Mouse (Mus musculus): Measurements from ENCODE around the gene Dtx3l.

The Dtx3l gene

DNA sequence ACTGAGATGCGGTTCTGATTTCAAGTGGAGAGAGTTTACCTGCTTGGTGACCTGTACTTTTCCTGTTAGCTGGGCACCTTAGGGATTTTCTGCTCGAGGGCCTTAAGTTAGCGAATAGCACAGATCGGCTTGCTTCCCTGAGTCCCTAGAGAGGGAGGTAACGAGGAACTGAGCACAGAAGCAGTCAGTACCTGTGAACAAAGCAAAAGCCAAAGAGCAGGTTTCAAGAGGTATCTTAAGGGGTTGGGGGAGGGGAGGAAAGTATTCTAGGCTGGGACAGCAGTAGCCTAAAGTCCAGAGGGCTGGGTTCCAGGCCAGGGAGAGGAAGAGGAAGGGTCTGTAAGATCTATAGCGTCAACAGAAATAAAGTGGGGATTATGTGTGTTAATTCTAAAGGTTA, 310 bp upstream of the Dtx3l start:
- in situ Hi-C loops (cut with MboI; ENCODE audit: low pct_unique_long_range_greater_than_20kb in 1 of 2, low sequenced_read_pairs in 2 of 2, unreplicated experiment in 1 of 2), result no loop called here

DNA sequence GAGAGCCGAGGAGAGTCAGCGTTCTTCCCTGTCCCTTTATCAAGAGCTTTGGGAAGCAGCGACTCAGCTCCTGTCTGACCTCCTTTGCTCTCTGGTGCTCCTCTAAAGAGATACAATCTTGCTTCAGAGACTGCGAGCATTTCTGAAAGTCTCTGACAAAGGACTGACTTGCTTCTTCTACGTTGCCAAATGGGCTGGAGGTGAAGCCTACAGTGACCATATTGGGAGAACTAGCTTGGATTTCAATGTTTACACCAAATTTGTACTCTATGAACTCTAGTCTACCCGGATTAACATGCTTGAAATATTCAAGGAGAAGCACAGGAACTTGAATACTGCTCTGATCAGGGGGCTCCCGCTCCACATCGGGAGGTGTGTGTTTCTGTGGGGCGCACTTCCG, 5.8 kb downstream of the Dtx3l start:
- in situ Hi-C loops (cut with MboI; ENCODE audit: low pct_unique_long_range_greater_than_20kb in 1 of 2, low sequenced_read_pairs in 2 of 2, unreplicated experiment in 1 of 2), result no loop called here

DNA sequence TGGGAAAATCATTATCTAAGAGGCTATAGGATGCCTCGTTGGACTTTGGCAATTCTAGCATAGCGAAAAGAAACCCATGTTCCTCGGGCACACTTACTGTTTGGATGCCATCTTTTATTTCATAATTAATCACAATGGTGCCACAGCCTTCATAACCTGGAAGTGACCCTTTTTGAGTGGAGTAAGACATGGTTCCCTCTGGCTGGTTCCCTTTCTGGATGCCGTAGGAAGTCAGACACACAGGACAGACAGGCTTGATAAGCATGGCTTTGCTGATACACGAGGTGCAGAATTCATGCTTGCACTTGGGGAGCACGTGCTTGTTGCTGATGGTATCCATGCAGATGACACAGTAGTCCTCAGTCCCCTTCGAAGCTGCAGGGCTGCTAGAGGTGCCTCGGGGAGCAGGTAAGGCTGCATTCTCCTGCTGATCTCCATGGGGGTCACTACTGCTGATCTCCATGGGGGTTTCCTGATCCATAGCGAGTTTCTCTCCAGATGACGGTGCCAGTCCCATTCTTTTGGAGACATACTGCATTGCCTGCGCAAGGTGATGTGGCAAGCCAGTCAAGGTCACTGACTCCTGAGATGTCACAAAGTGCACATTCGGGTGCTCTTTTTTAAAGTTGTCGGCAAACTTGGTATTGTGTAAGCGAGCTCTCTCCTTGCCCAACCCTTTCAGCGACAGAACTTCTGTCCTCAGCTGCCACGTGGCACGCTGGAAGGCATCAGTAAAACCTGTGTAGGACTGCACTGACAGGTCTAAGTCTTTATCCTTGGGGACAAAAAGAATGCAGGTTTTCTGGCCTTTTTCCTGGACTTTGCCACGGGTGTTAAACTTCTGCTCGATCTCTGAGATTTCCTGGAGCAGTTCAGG, 6.5 kb downstream of the Dtx3l start:
- in situ Hi-C loops (cut with MboI; ENCODE audit: low pct_unique_long_range_greater_than_20kb in 1 of 2, low sequenced_read_pairs in 2 of 2, unreplicated experiment in 1 of 2), result no loop called here

DNA sequence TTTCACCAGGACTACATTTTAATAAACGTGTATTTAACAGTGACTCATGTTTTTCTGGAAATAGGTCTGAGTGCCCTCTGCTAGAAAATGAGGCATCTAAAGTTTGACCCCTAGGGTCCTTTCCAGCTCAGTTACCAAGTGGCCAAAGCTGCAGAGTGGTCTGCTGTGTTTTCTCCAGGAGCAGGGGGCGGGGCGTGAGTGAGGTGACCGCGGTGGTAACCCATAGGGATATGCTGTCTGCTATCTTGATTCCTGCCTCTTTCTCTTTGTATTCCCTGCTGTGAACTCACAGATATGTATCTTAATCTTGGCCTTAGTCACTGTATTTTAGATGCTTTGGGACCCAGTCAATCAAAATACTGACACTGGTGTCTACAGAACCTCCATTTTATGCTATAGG, 14.6 kb downstream of the Dtx3l start:
- in situ Hi-C loops (cut with MboI; ENCODE audit: low pct_unique_long_range_greater_than_20kb in 1 of 2, low sequenced_read_pairs in 2 of 2, unreplicated experiment in 1 of 2), result no loop called here

DNA sequence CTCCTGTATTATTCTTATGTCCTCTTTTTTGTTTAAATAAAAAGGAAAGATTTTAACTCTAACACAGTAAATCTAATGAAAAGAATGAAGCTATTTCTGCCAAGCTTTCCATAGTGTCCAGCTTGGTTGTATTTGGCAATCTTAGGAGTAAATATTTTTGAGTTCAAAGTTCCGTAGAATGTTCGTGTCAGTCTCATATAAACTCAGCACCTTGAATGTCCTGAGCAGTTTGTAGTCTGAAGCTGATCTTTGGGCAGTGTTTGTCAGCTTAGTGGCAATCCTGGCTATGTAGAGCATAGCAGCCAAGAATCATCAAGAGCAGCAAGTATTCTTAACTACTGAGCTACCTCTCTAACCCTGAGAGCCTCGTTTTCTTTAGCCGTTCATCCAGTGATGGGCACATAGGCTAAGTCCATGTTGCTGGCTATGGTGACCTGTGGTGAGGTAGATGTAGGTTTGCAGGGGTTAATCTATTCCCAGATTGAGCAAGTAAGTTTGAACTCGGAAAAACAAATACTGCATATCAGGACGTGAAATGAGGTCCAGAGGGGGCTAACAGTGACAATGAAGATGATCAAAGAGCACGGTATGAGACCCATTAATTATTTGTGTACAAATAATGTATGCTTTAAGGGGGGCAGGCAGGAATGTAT, 15.3 kb downstream of the Dtx3l start:
- in situ Hi-C loops (cut with MboI; ENCODE audit: low pct_unique_long_range_greater_than_20kb in 1 of 2, low sequenced_read_pairs in 2 of 2, unreplicated experiment in 1 of 2), result no loop called here

DNA sequence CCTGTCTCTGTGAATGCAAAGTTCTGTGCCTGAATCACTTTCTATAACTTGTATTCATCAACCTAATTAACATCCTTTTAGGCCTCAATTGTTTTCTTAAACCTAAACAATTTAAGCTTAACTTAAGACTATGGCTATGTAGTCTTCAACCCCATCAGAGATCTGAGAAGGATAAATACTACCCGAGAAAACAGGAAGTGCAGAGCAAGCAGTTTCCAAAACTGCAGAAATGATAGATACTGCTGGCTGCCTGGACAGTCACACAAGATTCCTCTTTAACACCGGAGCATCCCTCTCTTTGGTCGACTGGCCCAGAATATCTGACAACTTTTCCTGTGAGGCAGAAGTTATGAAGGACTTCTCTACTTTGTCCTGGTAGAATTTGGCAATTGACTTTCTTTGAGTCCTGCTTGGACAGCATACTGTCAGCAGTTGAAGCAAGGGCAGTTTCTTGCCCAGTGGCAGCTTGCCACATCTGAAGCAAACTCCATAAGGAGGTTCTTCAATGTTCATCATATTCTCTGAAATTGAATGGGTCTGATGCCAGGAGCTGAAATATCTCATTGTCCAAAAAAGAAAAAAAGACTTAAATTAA, 16.6 kb downstream of the Dtx3l start:
- in situ Hi-C loops (cut with MboI; ENCODE audit: low pct_unique_long_range_greater_than_20kb in 1 of 2, low sequenced_read_pairs in 2 of 2, unreplicated experiment in 1 of 2), result no loop called here

DNA sequence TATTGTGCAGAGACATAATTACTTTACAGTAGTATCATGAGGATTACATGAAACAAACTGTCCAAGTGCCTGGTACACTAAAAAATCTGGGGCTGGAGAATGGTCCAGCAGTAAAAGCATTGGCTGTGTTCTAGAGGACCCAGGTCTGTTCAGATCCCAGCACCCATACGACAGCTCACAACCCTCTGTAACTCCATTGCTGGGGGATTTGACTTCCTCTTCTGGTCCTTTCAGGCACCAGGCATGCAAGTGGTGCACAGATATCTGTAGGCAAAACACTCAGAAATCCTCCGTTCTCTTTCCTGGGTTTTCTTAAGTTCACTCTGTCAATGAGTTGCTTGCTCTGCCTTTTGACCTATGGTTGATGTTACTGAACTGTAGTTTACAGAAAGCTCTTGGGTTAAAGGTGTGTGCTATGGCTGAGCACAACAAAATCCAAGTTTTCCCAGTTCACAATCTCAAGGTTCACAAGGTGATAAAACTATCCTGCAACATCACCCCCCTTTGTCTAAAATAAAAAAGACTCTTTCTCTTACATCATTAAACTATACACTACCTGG, 17.2 kb downstream of the Dtx3l start:
- in situ Hi-C loops (cut with MboI; ENCODE audit: low pct_unique_long_range_greater_than_20kb in 1 of 2, low sequenced_read_pairs in 2 of 2, unreplicated experiment in 1 of 2), result no loop called here

DNA sequence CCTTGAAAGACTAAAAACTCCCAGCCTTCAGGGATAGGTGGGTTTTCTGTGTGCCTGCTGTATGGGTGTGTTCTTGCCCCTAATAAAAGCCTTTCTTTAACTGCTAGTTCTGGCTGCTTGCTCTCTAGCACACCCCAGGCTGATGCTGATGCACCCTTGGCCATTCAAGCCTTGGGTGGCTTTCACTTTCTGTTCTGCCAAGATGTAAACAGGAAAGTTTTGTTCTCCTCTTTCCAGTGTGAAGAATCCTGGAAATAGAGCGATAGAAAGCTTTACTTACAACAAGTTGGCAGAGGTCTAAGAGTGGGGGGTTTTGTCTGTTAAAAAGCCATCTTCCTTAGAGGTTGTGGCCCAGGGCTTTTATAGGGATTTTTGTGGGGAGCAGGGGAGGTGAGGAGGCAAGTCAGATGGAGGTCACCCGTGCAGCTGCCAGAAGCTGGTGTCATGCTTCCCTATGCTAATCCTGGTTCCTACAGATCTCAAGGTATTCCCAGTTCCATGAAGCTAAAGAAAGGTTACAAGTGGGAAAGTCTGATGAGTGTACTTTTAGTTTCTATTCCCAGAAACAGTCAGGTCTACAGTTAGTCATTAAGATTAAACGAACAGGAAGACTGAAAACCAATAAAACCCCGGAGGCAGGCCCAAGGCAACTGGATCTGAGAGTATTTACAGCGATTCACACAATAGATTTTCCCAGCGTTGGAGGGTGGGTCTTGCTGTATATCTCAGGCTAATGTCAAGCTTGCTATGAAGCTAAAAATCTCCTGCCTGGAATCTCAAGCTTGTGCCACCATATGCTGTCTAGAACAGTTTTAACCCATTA, 20.0 kb downstream of the Dtx3l start:
- in situ Hi-C loops (cut with MboI; ENCODE audit: low pct_unique_long_range_greater_than_20kb in 1 of 2, low sequenced_read_pairs in 2 of 2, unreplicated experiment in 1 of 2), result no loop called here

DNA sequence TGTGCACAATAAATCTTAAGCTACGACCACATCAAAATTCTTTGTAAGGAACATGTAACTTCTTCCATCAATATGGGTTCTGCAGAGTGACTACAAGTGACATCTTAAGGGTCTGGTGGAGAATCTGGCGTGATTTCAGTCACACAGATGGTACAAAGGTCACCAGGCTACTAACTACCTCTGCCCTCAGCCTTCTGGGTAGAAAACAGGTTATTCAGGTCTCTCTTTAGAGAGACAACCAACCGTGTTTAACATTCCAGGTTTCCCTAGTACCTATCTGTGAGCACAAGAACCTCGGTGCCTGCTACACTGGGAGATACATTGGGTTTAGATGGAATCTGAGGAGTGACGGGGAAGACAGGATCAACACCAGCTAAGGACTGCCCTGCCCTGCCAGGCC, 24.6 kb downstream of the Dtx3l start:
- in situ Hi-C loops (cut with MboI; ENCODE audit: low pct_unique_long_range_greater_than_20kb in 1 of 2, low sequenced_read_pairs in 2 of 2, unreplicated experiment in 1 of 2), result no loop called here

DNA sequence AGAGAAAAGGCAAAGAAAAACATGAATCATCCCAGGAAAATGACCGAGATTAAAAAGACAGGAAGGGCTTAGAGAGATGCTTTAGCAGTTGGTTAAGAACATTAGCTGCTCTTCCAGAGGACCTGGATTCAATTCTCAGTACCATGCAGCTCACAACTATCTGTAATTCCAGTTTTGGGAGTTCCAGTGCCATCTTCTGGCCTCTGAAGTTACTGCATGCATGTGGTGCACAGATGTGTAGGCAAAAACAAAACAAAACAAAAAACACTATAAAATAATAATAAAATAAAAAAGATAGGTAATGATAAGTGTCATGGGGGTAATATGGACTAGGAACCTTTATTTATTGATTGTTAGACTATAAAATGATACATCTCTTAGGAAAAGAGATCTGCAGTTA, 25.4 kb downstream of the Dtx3l start:
- in situ Hi-C loops (cut with MboI; ENCODE audit: low pct_unique_long_range_greater_than_20kb in 1 of 2, low sequenced_read_pairs in 2 of 2, unreplicated experiment in 1 of 2), result no loop called here

DNA sequence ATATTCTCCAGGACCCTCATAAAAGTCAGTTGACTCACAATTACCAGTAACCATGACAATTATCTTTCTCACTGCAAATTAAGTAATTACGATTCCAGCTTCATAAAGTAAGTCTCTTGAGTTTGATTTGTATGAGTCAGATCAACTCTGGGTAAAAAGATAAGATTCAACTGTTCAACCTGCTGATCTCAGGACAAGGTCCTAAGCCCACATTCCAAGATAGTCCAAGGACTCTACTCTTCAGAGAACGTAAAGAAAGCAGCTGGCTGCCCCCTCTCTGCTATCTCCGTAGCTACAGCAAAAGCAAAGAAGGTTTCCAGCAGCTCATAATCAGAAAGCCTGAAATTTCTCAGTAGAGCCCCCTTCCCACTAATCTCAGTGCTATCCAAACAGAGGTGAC, 27.5 kb downstream of the Dtx3l start:
- in situ Hi-C loops (cut with MboI; ENCODE audit: low pct_unique_long_range_greater_than_20kb in 1 of 2, low sequenced_read_pairs in 2 of 2, unreplicated experiment in 1 of 2), result no loop called here

DNA sequence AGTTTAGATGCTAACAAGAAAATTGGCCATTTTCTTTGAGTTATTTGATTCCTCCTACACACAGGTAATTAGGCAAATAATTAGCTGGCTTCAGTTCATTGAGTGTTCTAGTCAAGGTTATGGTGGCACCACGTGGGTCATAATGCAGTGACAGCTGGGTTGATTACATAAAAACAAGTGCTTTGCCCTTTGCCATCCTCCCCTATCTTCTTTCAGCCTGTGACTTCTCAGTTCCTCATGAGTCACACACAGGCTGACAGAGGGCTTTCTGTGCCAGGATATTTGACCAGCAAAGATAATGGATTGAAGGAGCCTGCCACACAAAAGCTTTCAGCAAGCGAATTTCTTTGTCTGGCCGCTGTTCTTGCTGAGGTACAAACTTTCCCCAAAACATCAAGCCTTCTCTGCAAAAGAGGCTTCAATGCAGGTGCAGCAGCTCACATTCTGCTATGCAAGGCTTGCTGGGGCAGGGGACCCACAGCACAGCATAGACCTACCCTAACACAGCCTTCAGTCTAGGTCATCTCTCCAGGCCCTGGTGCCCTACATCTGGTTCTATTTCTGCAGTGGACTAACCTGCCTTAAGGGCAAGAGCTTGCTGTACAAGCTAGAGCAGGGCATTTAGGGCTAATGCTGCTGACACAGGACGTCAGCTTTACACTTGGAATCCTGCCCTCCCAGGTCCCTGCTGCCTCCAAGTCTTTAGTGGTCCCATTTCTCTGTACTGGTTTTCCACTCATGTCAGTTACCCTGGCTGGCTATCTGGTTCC, 31.3 kb downstream of the Dtx3l start:
- in situ Hi-C loops (cut with MboI; ENCODE audit: low pct_unique_long_range_greater_than_20kb in 1 of 2, low sequenced_read_pairs in 2 of 2, unreplicated experiment in 1 of 2), result no loop called here

DNA sequence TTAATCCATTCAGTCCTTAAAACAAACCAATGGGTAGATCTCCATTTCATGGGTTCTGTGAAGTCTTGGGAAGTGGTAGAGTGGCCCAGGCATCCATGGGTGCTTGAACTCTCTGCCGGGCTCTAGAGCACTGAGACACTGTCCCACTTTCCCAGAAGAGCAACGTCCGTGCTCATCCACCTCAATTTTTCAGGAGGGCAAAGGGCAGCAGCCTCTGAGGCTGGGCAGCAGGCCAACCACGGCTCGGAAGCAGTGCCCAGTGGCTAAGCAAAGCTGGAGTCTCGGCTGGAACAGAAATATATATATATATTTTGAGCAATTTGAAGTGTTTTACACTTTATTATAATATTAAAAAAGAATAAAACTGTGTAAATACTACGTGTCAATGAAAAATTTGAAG, 32.1 kb downstream of the Dtx3l start:
- in situ Hi-C loops (cut with MboI; ENCODE audit: low pct_unique_long_range_greater_than_20kb in 1 of 2, low sequenced_read_pairs in 2 of 2, unreplicated experiment in 1 of 2), result no loop called here

DNA sequence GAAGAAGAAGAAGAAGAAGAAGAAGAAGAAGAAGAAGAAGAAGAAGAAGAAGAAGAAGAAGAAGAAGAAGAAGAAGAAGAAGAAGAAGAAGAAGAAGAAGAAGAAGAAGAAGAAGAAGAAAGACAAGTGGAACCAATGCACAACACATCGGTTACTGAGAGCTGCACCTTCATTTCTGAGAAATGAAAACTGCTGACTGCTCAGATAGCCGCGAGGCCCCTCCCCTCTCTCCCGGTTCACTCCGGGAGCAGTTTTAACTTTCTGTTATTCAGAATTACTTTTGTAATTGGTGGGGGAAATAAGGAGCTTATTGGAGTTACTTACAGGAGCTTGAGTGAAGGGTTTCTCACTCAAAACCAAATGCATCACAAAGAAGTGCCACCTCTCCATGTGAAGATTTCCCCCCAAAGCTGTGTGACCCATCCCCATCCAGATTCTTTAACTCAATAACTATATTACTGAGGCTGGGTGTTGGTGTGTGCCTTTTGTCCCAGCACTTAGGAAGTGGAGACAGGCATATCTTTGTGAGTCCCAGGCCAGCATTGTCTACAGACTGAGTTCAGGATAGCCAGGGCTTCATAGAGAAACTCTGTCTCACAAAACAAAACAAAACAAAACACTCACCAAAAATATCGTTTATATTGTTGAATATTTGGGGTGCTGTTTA, 33.0 kb downstream of the Dtx3l start:
- in situ Hi-C loops (cut with MboI; ENCODE audit: low pct_unique_long_range_greater_than_20kb in 1 of 2, low sequenced_read_pairs in 2 of 2, unreplicated experiment in 1 of 2), result no loop called here

DNA sequence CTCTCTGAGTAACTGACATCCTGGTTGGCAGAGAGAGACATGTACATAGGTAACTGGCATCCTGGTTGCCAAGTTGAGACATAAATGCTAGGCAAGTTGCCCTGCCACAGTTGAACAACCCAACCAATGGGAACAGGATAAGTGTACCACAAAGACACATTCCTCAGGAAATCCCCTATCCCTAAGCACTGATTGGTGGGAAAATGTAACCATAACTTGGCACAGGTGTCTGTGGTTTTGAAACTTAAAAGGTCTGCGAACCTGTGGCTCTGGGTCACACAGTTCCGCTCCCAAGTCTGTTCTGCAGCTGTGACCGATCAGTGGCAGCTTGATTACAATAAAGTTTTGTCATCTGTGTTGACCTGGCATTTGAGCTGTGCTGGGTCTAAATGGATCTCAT, 33.6 kb downstream of the Dtx3l start:
- in situ Hi-C loops (cut with MboI; ENCODE audit: low pct_unique_long_range_greater_than_20kb in 1 of 2, low sequenced_read_pairs in 2 of 2, unreplicated experiment in 1 of 2), result no loop called here

DNA sequence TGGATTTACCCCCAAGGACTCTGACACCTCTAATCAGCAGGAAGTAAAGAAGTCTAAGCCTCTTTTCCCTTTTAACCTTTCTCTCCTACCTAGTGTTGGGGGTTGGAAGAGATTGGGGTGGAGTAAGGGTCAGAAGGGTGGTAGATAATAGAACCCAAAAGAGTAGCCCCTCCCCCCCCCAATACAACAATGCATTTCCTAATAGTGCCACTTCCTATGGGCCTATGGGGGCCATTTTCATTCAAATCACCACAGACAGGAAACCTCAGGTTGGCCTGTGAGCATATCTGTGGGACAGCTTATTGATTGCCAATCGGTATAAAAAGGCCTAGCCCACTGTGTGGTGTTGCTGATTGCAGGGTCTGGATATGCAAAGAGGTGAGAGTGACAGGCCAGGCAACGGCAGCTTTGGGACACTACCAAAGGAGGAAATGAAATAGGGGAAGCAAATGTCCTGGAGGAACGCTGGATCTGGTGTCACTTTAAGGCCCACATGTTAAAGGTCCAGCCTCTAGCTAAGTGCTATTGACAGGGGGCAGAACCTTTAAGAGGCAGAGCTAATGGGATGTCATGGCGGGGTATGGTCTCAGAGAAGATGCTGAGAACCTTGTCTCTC, 34.7 kb downstream of the Dtx3l start:
- in situ Hi-C loops (cut with MboI; ENCODE audit: low pct_unique_long_range_greater_than_20kb in 1 of 2, low sequenced_read_pairs in 2 of 2, unreplicated experiment in 1 of 2), result no loop called here

DNA sequence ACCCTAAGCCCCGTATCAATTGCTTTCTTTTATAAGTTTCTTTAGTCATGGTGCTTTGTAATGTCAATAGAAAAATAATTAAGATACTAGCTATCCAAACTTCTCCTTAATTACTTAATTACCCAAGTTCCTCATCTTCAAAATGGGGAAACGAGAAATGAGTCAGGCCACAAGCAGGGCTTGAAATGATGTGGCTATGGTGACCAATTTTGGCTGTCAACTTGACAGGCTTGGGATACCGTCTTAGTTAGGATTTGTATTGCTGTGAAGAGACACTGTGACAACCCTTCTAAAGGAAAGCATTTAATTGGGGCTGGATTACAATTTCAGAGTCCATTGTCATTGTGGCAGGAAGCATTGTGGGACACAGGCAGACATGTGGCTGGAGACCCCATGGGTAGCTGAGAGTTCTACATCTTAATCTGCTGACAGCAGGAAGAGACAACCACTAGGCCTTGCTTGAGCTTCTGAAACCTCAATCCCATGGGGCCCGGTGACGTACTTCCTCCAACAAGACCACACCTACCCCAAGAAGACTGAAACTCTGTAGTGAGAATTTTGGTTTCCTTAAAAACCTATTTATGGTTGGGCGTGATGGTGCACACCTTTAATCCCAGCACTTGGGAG, 35.8 kb downstream of the Dtx3l start:
- in situ Hi-C loops (cut with MboI; ENCODE audit: low pct_unique_long_range_greater_than_20kb in 1 of 2, low sequenced_read_pairs in 2 of 2, unreplicated experiment in 1 of 2), result no loop called here

Measured in mouse embryonic stem cell (cell line).